Mouse (Mus musculus) megakaryocyte-erythroid progenitor cell, adult 5-6 weeks (primary cell): ENCODE measurements around the gene Igf2bp2. TPM values are rescaled to one million over a fixed set of nuclear protein-coding genes. Genes with fewer than 3 reads are reported as not detected.
A peak's percentile ranks its signal among the peaks of the same experiment; 100 is the strongest.

Experiments used
- ATAC-seq: replicated peaks from 2 replicates; pipeline ENCODE4 v1.8.0; 2016; ENCODE audit warnings: mild to moderate bottlenecking, inconsistent platforms; ENCODE audit not compliant: severe bottlenecking, poor library complexity, low FRiP score, low TSS enrichment
- total RNA-seq, 2 experiments: library from RNA; stranded (forward) in 1 of 2; stranded (reverse) in 1 of 2; fragments of 200-1000, 215-1000 nt in 1 of 2; fragments of >200 nt in 1 of 2; fragmentation: Nextera tagmentation in 1 of 2; gene quantifications; 2 replicates each; pipeline ENCODE4 v1.2.3; 2014 to 2017

Gene Igf2bp2
- total RNA-seq, 2 experiments from 2014 or later, result 1.0 TPM; not detected in 1

GRCm38 (mm10) chr16:22150421-22150820 lies 12.7 kb downstream of the Igf2bp2 start:
- no peak for ATAC-seq

GRCm38 (mm10) chr16:22149659-22150345 lies 13.3 kb downstream of the Igf2bp2 start:
- no peak for ATAC-seq

GRCm38 (mm10) chr16:22149076-22149475 lies 14.0 kb downstream of the Igf2bp2 start:
- no peak for ATAC-seq

GRCm38 (mm10) chr16:22147131-22147530 lies 16.0 kb downstream of the Igf2bp2 start:
- no peak for ATAC-seq

GRCm38 (mm10) chr16:22146071-22146470 lies 17.0 kb downstream of the Igf2bp2 start:
- no peak for ATAC-seq

- ATAC-seq, result no peak
Measured at GRCm38 (mm10) chr16:22144490-22144889, 18.6 kb downstream of the Igf2bp2 start.

- ATAC-seq, result no peak
Measured at GRCm38 (mm10) chr16:22140861-22141260, 22.2 kb downstream of the Igf2bp2 start.

- no peak for ATAC-seq
Measured at GRCm38 (mm10) chr16:22139821-22140220, 23.3 kb downstream of the Igf2bp2 start.

- ATAC-seq, result no peak
Measured at GRCm38 (mm10) chr16:22136198-22136597, 26.9 kb downstream of the Igf2bp2 start.

GRCm38 (mm10) chr16:22131321-22131720 lies 31.8 kb downstream of the Igf2bp2 start:
- no peak for ATAC-seq

- ATAC-seq, result no peak
Measured at GRCm38 (mm10) chr16:22129511-22129910, 33.6 kb downstream of the Igf2bp2 start.

- ATAC-seq, result no peak
Measured at GRCm38 (mm10) chr16:22128595-22128994, 34.5 kb downstream of the Igf2bp2 start.

- ATAC-seq, result no peak
Measured at GRCm38 (mm10) chr16:22127806-22128205, 35.3 kb downstream of the Igf2bp2 start.

GRCm38 (mm10) chr16:22126936-22127335 lies 36.2 kb downstream of the Igf2bp2 start:
- ATAC-seq, result no peak

- no peak for ATAC-seq
Measured at GRCm38 (mm10) chr16:22124325-22124918, 38.7 kb downstream of the Igf2bp2 start.

- ATAC-seq, result peak; percentile 67
Measured at GRCm38 (mm10) chr16:22123658-22124057, 39.4 kb downstream of the Igf2bp2 start.

- ATAC-seq, result peak; percentile 73; the same call in 1 of the 2 replicates
Measured at GRCm38 (mm10) chr16:22121109-22121508, 42.0 kb downstream of the Igf2bp2 start.

GRCm38 (mm10) chr16:22119524-22119923 lies 43.6 kb downstream of the Igf2bp2 start:
- no peak for ATAC-seq

- ATAC-seq, result no peak
Measured at GRCm38 (mm10) chr16:22118716-22119501, 44.2 kb downstream of the Igf2bp2 start.

- no peak for ATAC-seq
Measured at GRCm38 (mm10) chr16:22118151-22118550, 44.9 kb downstream of the Igf2bp2 start.
